ENCODE assay signal across 14 mouse cellular contexts in genomic region chr7:90100614-90101160, GRCm38 (mm10).
"Had no signal": no experiment of that assay in that cellular context is flagged by ENCODE, and none has a peak within 500 bp of the region (broad histone marks: within the 10 kb centered on the region; RNA-seq: fewer than 3 reads in every experiment).

No protein-coding gene starts in this region.

- ATAC-seq: hindbrain, postnatal 0 days; inflammation-experienced regulatory T-cells, adult 6 months had no signal

- DNase-seq: left cerebral cortex, postnatal 4 days; liver; lung, adult 2 months; lung, postnatal 14 days; lung, postnatal 4 days; midbrain, embryonic 14.5 days; thymus, adult 18-20 months; thymus, postnatal 36 days had no signal

- H3K4me3 ChIP-seq: kidney, embryonic 15.5 days; limb, embryonic 13.5 days; liver, embryonic 15.5 days had no signal

- H3K9ac ChIP-seq: kidney, embryonic 15.5 days; limb, embryonic 13.5 days; liver, embryonic 15.5 days had no signal

- H3K9me3 ChIP-seq: kidney, embryonic 15.5 days; limb, embryonic 13.5 days; liver, embryonic 15.5 days had no signal

- H3K27ac ChIP-seq: hindbrain, postnatal 0 days; kidney, embryonic 15.5 days; limb, embryonic 13.5 days; liver, embryonic 15.5 days had no signal

- H3K36me3 ChIP-seq: kidney, embryonic 15.5 days; limb, embryonic 13.5 days; liver, embryonic 15.5 days had no signal

- H3K27me3 ChIP-seq: kidney, embryonic 15.5 days; limb, embryonic 13.5 days had no signal

- H3K4me2 ChIP-seq: kidney, embryonic 15.5 days; limb, embryonic 13.5 days; liver, embryonic 15.5 days; midbrain, embryonic 11.5 days had no signal
